Mouse (Mus musculus) embryonic facial prominence, embryonic 11.5 days (tissue): ENCODE data around the gene Bcl7a. TPM values are rescaled to one million over a fixed set of nuclear protein-coding genes. Genes with fewer than 3 reads are reported as not detected.

ENCODE experiments used
- ATAC-seq: fragments of 200-750 bp; cut with Nextera tagmentation; replicated peaks from 2 replicates; pipeline ENCODE4 v1.8.0; 2017; ENCODE audit warnings: low read depth; ENCODE audit not compliant: insufficient number of reproducible peaks, low FRiP score, low TSS enrichment
- DNase-seq: peaks from one replicate; pipeline ENCODE4 v3.0.0-alpha.2; 2015; ENCODE audit warnings: low spot score
- H3K27ac ChIP-seq: fragments of 300-500 bp; sonication (generic); replicated peaks from 2 replicates; pipeline ENCODE4 v1.5.1; 2014; ENCODE audit warnings: mild to moderate bottlenecking, low read depth, low read length, control low read depth
- H3K27me3 ChIP-seq: fragments of 300-500 bp; sonication (generic); 2 replicates; pipeline ENCODE4 v1.6.1; 2014; ENCODE audit warnings: mild to moderate bottlenecking, low read length, moderate library complexity, mixed read lengths; ENCODE audit not compliant: control insufficient read depth, insufficient read depth
- H3K36me3 ChIP-seq: fragments of 300-500 bp; sonication (generic); replicated peaks from 2 replicates; pipeline ENCODE4 v1.6.1; 2014; ENCODE audit warnings: low read depth, mild to moderate bottlenecking, low read length, moderate library complexity, mixed read lengths; ENCODE audit not compliant: control insufficient read depth, insufficient read depth
- H3K4me1 ChIP-seq: fragments of 300-500 bp; sonication (generic); 2 replicates; pipeline ENCODE4 v1.6.1; 2014; ENCODE audit warnings: low read length, mixed read lengths; ENCODE audit not compliant: control insufficient read depth, insufficient read depth
- H3K4me2 ChIP-seq: fragments of 300-500 bp; sonication (generic); 2 replicates; pipeline ENCODE4 v1.6.1; 2014; ENCODE audit warnings: low read depth, mild to moderate bottlenecking, control low read depth, low read length, moderate library complexity
- H3K4me3 ChIP-seq: fragments of 300-500 bp; sonication (generic); 2 replicates; pipeline ENCODE4 v1.5.1; 2014; ENCODE audit warnings: low read depth, low read length, control low read depth
- H3K9ac ChIP-seq: fragments of 300-500 bp; sonication (generic); replicated peaks from 2 replicates; pipeline ENCODE4 v1.6.1; 2014; ENCODE audit warnings: mild to moderate bottlenecking, control low read depth, low read length
- H3K9me3 ChIP-seq: fragments of 300-500 bp; sonication (generic); replicated peaks from 2 replicates; pipeline ENCODE4 v1.6.1; 2016; ENCODE audit warnings: mild to moderate bottlenecking, low read length, inconsistent platforms, mixed read lengths; ENCODE audit not compliant: control insufficient read depth
- WGBS: fragments of 180-500 bp; shearing (Covaris S2); extraction: QIAGEN DNeasy Blood & Tissue Kit; methylation state at CpG from one replicate; pipeline ENCODE4 v1.1.7; 2014; 5-methylcytosine and 5-hydroxymethylcytosine counted together
- polyA plus RNA-seq: library from polyadenylated mRNA; unstranded; fragments of >200 nt; fragmentation: Nextera tagmentation; extraction: Ambion mirVana; gene quantifications from 2 replicates; pipeline ENCODE4 v1.2.1, GENCODE M21; 2014

Bcl7a gene
- polyA plus RNA-seq, 1 experiment from 2014 or later: 39.5 TPM

DNA sequence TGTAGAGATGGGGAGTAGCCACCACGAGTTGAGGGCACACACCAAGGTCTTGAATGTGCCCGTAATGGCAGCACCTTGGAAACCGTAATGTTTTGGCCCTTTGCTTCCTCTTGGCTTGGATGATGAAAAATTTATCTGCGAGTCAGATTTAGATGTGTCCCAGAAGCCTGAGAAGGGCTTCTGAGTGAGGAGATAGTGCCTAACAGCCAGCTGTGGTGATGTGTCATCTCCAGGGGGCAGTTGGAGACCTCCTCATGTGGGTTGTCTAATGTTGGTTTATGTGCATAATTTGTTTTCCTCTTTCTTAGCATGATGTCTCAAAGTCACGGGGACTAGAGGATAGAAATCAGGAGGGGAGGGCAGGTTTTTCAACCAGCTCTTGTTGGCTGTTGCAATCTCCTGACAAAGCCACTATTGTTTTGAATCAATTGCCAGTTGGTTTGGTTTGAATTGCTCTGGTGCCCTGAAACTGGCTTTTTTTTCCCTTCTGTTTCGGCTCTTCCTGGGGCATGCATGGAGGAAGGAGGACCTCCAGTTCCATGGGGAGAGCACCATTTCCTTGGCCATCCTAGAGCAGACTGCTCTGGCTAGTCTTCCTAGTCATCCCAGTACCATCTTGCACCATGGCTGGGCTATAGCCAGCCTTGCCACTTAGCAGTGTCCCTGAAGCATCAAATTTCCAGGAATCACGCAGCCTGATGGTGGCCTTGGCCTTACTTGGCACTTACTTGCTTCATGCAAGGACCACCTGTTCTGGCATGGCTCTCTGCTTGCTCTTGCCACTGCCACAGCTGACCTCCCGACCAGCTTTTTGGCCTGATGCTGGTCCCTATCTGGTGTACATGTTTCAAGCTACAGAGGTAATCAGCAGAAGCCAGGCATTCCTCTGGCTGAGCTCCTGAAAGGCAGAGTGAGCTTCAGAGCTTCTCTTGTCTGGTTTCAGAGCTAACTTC lies 73.2 kb downstream of the Bcl7a start:
- ATAC-seq (no peak), DNase-seq (no peak)
- H3K27me3 ChIP-seq: no peaks in the 10 kb centered on the region
- 67% methylated on average over 8 of the region's 8 CpGs for WGBS
- no peaks in the 10 kb centered on the region for H3K9me3 ChIP-seq
- no peak overlapping the region for H3K27ac ChIP-seq
- H3K4me3 ChIP-seq: no peak overlapping the region
- no peaks in the 10 kb centered on the region for H3K36me3 ChIP-seq
- H3K4me1 ChIP-seq: no peaks in the 10 kb centered on the region; the same call in 1 of the 2 replicates
- no peak overlapping the region for H3K9ac ChIP-seq
- no peak overlapping the region for H3K4me2 ChIP-seq

DNA sequence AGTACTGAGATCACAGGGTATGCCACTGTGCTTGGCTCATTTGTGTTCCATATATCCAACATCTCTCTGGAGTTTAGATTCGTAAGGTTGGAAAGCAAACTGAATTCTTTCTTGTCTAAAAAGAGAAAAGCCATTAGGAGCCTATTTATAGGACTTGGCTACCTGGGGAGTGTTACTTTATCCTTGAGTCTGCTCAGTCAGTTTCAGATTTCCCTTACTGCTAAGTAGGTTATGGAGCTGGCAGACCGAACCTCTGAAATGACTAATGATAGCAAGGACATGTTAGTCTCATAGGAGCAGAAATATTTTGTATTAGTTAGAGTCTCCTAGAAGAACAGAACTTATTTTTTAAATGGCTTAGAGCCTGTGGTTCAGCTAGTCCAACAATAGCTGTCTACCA lies 80.3 kb downstream of the Bcl7a start:
- no peak for ATAC-seq
- H3K9me3 ChIP-seq: no peaks in the 10 kb centered on the region
- 73% methylated on average over 2 of the region's 2 CpGs for WGBS

More for the DNA sequence above, 80.3 kb downstream of the Bcl7a start:
- Histone ChIP-seq H3K36me3 (no peaks in the 10 kb centered on the region), H3K9ac (no peak overlapping the region), H3K27me3 (no peaks in the 10 kb centered on the region), H3K27ac (no peak overlapping the region), H3K4me1 (no peaks in the 10 kb centered on the region), H3K4me3 (no peak overlapping the region), H3K4me2 (no peak overlapping the region)
- DNase-seq: no peak

Other genes starting within 250 kb of the Bcl7a start
- gene Rhof, start 211.1 kb upstream of the Bcl7a start, polyA plus RNA-seq: 1.6 and 2.0 TPM in 2 replicates
- 9.6 and 9.8 TPM in 2 replicates for gene Setd1b, start 201.6 kb upstream of the Bcl7a start, polyA plus RNA-seq
- 74.0 and 75.3 TPM in 2 replicates for gene Psmd9, start 174.4 kb upstream of the Bcl7a start, polyA plus RNA-seq
- not detected in 2 replicates for gene Hpd, start 161.1 kb upstream of the Bcl7a start, polyA plus RNA-seq
- 6.8 and 9.5 TPM in 2 replicates for gene Wdr66, start 91.7 kb upstream of the Bcl7a start, polyA plus RNA-seq
- gene Mlxip, start 51.0 kb downstream of the Bcl7a start, polyA plus RNA-seq: 13.9 and 14.0 TPM in 2 replicates
- gene Lrrc43, start 145.5 kb downstream of the Bcl7a start, polyA plus RNA-seq: 0.10 TPM in 1 of 2 replicates, not detected in the other
- gene Il31, start 145.7 kb downstream of the Bcl7a start, polyA plus RNA-seq: not detected in 2 replicates
- gene B3gnt4, start 166.6 kb downstream of the Bcl7a start, polyA plus RNA-seq: 1.6 and 1.8 TPM in 2 replicates
- gene Diablo, start 180.3 kb downstream of the Bcl7a start, polyA plus RNA-seq: 136 and 145 TPM in 2 replicates
- 0.48 and 0.75 TPM in 2 replicates for gene Gm49027, start 181.7 kb downstream of the Bcl7a start, polyA plus RNA-seq
- 27.9 and 31.6 TPM in 2 replicates for gene Vps33a, start 229.2 kb downstream of the Bcl7a start, polyA plus RNA-seq